Mouse (Mus musculus) megakaryocyte, embryonic 14.5 days (primary cell): ENCODE results near the gene Smco4.

ENCODE experiments used
- FLI1 ChIP-seq: IDR thresholded peaks from 2 replicates; pipeline ENCODE4 v1.6.1; 2012; ENCODE audit warnings: low read length, inconsistent platforms, mixed read lengths
- GATA1 ChIP-seq: IDR thresholded peaks from 3 replicates; pipeline ENCODE4 v1.6.1; 2012; ENCODE audit warnings: mixed read lengths, low read length, inconsistent platforms, borderline replicate concordance

GRCm38 (mm10) chr9:15509363-15509762 is 16.1 kb downstream of the Smco4 start:
- TF ChIP-seq GATA1 (no peak), FLI1 (no peak)
